Mouse (Mus musculus) midbrain, embryonic 11.5 days (tissue): Measurements from ENCODE around the gene Panx2. TPM values are rescaled to one million over a fixed set of nuclear protein-coding genes. Genes with fewer than 3 reads are reported as not detected.

Experiments used
- ATAC-seq: fragments of 200-750 bp; cut with Nextera tagmentation; 2 replicates; pipeline ENCODE4 v1.8.0; 2017; ENCODE audit warnings: moderate TSS enrichment, moderate library complexity; ENCODE audit not compliant: low FRiP score
- DNase-seq: peaks from one replicate; pipeline ENCODE4 v3.0.0; 2015; ENCODE audit warnings: low spot score; ENCODE audit errors: missing footprints
- H3K27ac ChIP-seq: fragments of 300-500 bp; sonication (generic); 2 replicates; pipeline ENCODE4 v1.5.1; 2014; ENCODE audit warnings: low read depth, low read length
- H3K27me3 ChIP-seq: fragments of 300-500 bp; sonication (generic); 2 replicates; pipeline ENCODE4 v1.6.1; 2014; ENCODE audit warnings: mild to moderate bottlenecking, low read length, moderate library complexity, mixed read lengths; ENCODE audit not compliant: control insufficient read depth, insufficient read depth
- H3K36me3 ChIP-seq: fragments of 300-500 bp; sonication (generic); 2 replicates; pipeline ENCODE4 v1.6.1; 2014; ENCODE audit warnings: mild to moderate bottlenecking, low read length, moderate library complexity, mixed read lengths; ENCODE audit not compliant: control insufficient read depth, insufficient read depth
- H3K4me1 ChIP-seq: fragments of 300-500 bp; sonication (generic); 2 replicates; pipeline ENCODE4 v1.6.1; 2014; ENCODE audit warnings: low read length; ENCODE audit not compliant: control insufficient read depth, insufficient read depth
- H3K4me2 ChIP-seq: fragments of 300-500 bp; sonication (generic); 2 replicates; pipeline ENCODE4 v1.6.1; 2014; ENCODE audit warnings: mild to moderate bottlenecking, moderate library complexity
- H3K4me3 ChIP-seq: fragments of 300-500 bp; sonication (generic); 2 replicates; pipeline ENCODE4 v1.5.1; 2014; ENCODE audit warnings: low read depth, low read length
- H3K9ac ChIP-seq: fragments of 300-500 bp; sonication (generic); 2 replicates; pipeline ENCODE4 v1.6.1; 2014; ENCODE audit warnings: low read length
- H3K9me3 ChIP-seq: fragments of 300-500 bp; sonication (generic); 2 replicates; pipeline ENCODE4 v1.6.1; 2016; ENCODE audit warnings: low read length; ENCODE audit not compliant: control insufficient read depth
- WGBS: fragments of 180-500 bp; shearing (Covaris S2); extraction: QIAGEN DNeasy Blood & Tissue Kit; methylation state at CpG from one replicate; pipeline ENCODE4 v1.1.7; 2014; 5-methylcytosine and 5-hydroxymethylcytosine counted together
- polyA plus RNA-seq: library from polyadenylated mRNA; unstranded; fragments of >200 nt; fragmentation: Nextera tagmentation; extraction: Ambion mirVana; gene quantifications from 2 replicates; pipeline ENCODE4 v1.2.1, GENCODE M21; 2014

Gene Panx2
- polyA plus RNA-seq, 1 experiment from 2014 or later: 0.89 TPM

DNA sequence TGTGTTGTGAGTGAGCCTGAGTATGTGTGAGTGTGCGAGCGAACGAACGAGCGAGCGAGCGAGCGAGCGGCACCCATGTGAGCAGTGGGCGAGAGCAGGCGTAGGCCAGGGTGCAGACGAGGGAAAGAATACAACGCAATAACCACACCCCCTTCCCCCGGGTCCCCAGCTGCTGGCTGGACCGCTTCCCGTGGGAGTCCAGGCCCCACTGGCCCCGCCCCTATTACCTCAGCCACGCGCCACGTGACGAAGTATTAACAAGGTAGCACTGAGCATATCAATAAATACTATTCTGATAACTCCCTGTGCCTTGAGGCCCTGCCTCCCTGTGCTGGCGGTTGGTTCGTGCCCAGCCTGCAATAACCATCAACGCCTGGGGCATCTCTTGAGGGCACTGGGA is 11.1 kb downstream of the Panx2 start:
- 75% methylated on average over 24 of the region's 24 CpGs for WGBS
- Histone ChIP-seq H3K36me3 (no peaks in the 10 kb centered on the region), H3K9me3 (no peaks in the 10 kb centered on the region), H3K9ac (no peak overlapping the region), H3K27ac (no peak overlapping the region), H3K4me2 (no peak overlapping the region), H3K27me3 (peaks cover 27% of the 10 kb centered on the region), H3K4me1 (peaks cover 11% of the 10 kb centered on the region), H3K4me3 (no peak overlapping the region)
- no peak for ATAC-seq
- no peak for DNase-seq

DNA sequence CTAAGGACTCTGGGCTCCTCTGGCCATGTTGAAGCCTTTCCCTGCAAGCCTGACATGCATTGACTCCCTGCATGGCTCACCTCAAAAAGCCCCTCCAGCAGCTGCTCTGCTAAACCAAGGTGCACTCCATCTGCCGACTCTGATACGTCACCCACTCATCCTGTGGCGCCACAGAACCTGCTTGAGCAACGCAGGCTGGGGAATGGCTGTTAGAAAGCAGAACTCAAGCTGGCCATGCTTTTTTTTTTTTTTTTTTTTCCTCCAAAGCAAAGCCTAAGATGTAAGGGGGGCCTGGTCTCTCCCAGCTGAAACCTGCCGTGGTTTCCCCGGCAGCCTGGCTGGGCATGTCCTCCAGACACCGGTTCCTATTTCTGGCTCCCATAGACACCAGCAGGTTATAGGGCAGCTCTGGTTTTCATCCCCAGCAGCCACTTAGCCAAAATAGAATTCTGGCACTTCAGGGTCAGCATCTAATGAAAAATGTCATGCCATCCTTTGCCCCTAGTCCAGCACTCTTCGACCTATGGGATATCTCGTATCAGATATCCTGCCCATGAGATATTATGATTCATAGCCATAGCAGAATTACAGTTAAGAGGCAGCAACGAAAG is 14.6 kb downstream of the Panx2 start:
- DNase-seq: no peak
- Histone ChIP-seq H3K9ac (no peak overlapping the region), H3K4me2 (no peak overlapping the region), H3K4me3 (no peak overlapping the region), H3K27ac (no peak overlapping the region), H3K4me1 (peaks cover 22% of the 10 kb centered on the region), H3K27me3 (peaks cover 2% of the 10 kb centered on the region), H3K36me3 (no peaks in the 10 kb centered on the region), H3K9me3 (no peaks in the 10 kb centered on the region)
- WGBS: 88% methylated on average over 10 of the region's 10 CpGs
- no peak for ATAC-seq

DNA sequence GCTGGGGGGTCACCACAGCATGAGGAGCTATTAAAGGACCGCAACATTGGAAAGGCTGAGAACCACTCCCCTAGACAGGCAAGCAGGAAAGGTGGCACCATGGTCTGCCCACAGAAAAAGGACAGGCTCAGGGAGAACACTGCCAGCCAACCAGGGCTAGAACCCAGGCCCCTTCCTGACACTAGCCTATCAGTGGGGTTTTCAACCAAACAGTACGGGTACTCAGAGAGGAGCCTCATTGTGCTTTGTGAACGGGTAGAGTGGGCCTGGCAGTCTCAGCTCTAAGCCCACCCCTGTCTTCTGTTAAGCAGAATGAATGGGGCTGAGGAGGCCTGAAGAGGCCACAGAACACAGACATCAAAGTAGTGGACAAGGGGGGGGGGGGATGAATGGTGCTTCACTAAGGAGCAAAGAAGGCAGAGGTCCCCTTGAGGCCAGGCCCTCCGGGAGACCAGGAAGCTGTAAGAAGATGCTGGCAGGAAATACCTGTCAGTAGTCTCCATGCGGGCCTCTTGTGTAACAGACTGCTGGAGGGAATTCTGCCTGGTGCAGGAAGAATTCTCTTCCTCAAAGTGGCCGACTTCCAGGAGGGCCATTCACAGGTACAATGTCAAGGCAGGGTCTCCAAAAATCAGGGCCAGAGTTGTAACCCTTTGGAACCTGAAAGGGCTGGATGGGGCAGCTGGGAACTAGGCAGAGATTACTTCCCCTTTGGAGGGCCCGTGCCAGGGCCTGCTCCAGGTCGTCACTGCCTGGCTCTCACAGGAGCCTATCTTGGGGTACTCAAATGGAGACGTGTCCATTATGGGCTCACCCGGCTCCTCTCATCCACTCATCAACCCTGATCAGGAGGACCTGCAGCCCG is 15.3 kb downstream of the Panx2 start, which contains the start of gene Trabd:
TSS of gene Trabd (plus strand) at position 512 of the 865 bp plus-strand sequence.
- DNase-seq (no peak), ATAC-seq (no peak)
- H3K27me3 ChIP-seq: no peaks in the 10 kb centered on the region
- peak within 1 kb of the TSS; percentile 73 for H3K27ac ChIP-seq
- peaks cover 22% of the 10 kb centered on the region for H3K4me1 ChIP-seq
- H3K4me2 ChIP-seq: peak within 1 kb of the TSS; percentile 80
- 30% methylated on average over 11 of the region's 11 CpGs for WGBS
- H3K4me3 ChIP-seq: peak within 1 kb of the TSS; percentile 87
- H3K9ac ChIP-seq: peak within 1 kb of the TSS; percentile 89
- no peaks in the 10 kb centered on the region for H3K36me3 ChIP-seq
- no peaks in the 10 kb centered on the region for H3K9me3 ChIP-seq

DNA sequence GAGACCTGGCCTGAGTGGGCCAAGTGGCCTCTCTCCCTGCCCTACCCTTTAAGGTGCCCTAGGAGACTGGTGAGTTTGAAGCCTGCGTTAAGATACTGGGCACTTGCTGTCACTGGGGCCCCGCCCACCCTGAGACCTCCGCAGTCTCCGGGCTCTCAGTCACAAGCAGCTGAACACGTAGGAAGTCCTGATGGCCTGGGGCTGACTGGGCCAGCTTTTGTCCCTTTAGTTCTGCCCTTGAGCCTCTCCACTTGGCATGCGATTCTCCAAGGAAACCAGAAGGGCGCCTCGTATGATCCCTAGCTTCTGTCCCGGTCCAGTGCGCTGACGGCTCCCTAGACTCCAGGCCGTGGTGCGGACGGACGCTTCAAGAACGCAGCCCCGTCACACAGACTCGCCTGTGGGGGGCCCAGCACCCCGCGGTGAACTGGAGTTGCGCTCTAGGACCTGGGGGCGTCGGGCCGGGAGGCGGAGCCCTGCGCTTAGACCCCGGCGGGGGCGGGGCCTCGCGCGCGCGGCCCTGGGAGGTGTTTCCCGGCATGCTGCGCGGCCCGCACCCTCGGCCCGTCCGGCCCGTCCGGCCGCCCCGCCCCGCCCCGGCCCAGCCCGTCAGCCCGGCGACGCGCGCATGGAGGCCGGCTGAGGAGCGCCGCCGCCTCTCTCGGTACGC is 16.1 kb downstream of the Panx2 start:
- DNase-seq (peak; percentile 99), ATAC-seq (peak; percentile 92)
- Histone ChIP-seq H3K9me3 (no peaks in the 10 kb centered on the region), H3K4me3 (peak overlapping the region; percentile 87), H3K27ac (peak overlapping the region; percentile 73), H3K4me2 (peak overlapping the region; percentile 80), H3K27me3 (no peaks in the 10 kb centered on the region), H3K9ac (peak overlapping the region; percentile 89), H3K36me3 (no peaks in the 10 kb centered on the region), H3K4me1 (peaks cover 22% of the 10 kb centered on the region)
- 0% methylated on average over 57 of the region's 59 CpGs for WGBS

DNA sequence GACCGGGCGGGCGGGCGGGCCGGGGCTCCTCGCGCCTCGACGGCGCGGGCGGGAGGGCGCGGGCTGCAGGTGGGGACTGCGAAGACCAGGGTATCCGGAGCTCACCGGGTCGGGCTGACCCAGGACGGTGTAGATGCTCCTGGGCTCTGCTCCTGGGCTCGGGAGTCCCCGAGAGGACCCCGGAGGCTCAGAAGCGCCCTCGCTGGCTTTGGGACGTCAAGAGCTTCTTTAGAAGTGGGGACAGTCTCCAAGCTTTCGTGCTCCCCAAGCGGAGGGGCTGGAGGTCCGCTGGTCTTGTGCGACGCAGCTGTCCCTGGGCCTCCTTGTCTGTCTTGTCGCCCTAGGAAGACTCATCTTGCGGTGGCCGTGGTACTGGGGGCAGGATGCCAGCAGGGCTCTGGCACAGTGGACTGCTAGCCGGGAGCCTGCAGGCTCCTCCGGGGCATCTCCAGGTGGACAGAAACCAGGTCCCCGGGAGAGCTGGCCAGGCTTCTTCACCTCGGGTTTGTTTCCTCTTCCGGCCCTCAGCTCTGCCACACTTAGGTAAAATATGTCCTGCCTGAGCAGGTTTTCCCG is 16.7 kb downstream of the Panx2 start:
- WGBS: under 1% methylated on average over 36 of the region's 39 CpGs
- Histone ChIP-seq H3K27ac (peak overlapping the region; percentile 65), H3K4me3 (peak overlapping the region; percentile 87), H3K9ac (peak overlapping the region; percentile 89), H3K9me3 (no peaks in the 10 kb centered on the region), H3K4me2 (peak overlapping the region; percentile 80), H3K36me3 (no peaks in the 10 kb centered on the region), H3K27me3 (no peaks in the 10 kb centered on the region), H3K4me1 (peaks cover 22% of the 10 kb centered on the region)
- DNase-seq: peak; percentile 94
- peak; percentile 41 for ATAC-seq

DNA sequence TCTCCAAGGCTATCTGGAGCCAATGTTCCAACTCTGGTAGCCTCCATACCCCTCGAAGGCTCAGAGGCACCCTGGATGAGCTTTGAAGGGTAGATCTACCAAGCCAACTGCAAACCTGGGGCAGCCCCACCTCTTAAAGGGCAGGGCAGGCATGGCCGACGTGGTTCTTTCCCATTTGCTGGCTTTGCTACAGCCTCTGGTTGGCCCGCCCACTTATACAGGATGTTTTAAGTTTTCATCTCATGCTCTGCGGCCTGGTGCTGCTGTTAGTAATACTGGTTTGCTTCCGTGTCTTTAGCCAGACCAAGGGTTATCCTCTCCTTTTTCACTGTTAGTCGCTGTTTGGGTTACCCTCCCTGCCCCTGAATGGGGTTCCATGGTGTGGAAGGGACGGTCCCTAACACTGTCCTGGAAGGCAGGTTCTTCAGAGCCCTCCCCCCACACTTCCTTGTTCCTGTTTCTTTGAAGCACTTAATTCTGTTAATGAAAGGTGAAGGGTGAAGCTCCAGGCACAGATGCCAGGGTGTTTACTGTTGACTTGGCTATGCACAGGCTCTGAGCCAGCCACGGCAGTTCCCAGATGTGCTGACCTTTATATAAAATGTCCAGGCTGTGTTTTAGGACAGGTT is 18.8 kb downstream of the Panx2 start:
- H3K9me3 ChIP-seq: no peaks in the 10 kb centered on the region
- DNase-seq (no peak), ATAC-seq (no peak)
- peaks cover 22% of the 10 kb centered on the region for H3K4me1 ChIP-seq
- no peak overlapping the region for H3K9ac ChIP-seq
- H3K27ac ChIP-seq: no peak overlapping the region
- WGBS: 70% methylated on average over 9 of the region's 9 CpGs
- no peak overlapping the region for H3K4me3 ChIP-seq
- H3K27me3 ChIP-seq: no peaks in the 10 kb centered on the region
- peaks cover 5% of the 10 kb centered on the region; the same call in 1 of the 2 replicates for H3K36me3 ChIP-seq
- H3K4me2 ChIP-seq: no peak overlapping the region

DNA sequence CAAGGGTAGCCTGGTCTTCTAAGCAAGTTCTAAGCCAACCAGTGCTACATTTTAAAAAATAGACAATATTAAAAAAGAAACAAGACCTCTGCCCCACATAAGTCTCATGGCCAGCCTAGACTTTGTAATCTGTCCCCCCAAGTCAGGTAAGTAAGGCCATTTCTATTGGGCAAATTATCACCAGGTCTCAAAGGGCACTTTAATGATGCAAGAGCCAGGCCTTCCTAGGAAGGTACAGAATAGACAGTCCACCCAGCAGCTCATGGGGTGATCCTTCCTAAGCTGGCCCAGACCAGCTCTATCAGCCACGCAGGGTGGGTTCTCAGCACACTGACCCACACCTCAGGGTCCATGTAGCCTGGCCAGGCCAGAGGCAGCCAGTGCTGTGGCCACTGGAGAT is 24.4 kb downstream of the Panx2 start:
- WGBS: 88% methylated on average over 1 of the region's 1 CpGs
- Histone ChIP-seq H3K4me1 (0 out of 2 replicates have a peak, but pooled peaks cover 2% of the 10 kb centered on the region), H3K27ac (no peak overlapping the region), H3K4me3 (no peak overlapping the region), H3K36me3 (peaks cover 16% of the 10 kb centered on the region; the same call in 1 of the 2 replicates), H3K27me3 (no peaks in the 10 kb centered on the region), H3K9me3 (no peaks in the 10 kb centered on the region), H3K4me2 (no peak overlapping the region), H3K9ac (no peak overlapping the region)
- ATAC-seq (no peak), DNase-seq (no peak)

DNA sequence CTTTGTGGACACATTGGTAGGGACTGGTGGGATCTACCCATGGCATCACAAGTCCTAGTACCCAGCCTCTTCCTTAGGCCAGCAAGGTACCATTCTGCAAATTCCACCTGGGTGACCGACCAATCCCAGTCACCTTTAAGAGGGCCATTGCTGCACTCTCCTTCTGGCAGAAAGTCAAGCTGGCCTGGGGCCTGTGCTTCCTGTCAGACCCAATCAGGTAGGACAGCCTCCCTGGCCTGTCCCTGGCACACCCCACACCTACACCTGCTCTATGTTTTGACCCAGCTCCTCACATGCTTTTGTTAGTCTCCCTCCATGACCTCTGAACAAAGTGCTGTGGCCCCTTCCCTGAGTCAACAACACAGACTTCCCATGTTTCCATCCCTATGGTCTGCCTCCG is 25.3 kb downstream of the Panx2 start:
- no peak for ATAC-seq
- H3K27me3 ChIP-seq: no peaks in the 10 kb centered on the region
- 95% methylated on average over 2 of the region's 2 CpGs for WGBS
- no peak overlapping the region for H3K9ac ChIP-seq
- no peak overlapping the region for H3K4me2 ChIP-seq
- H3K27ac ChIP-seq: no peak overlapping the region
- no peak for DNase-seq
- peaks cover 7% of the 10 kb centered on the region for H3K4me1 ChIP-seq
- H3K9me3 ChIP-seq: no peaks in the 10 kb centered on the region
- no peak overlapping the region for H3K4me3 ChIP-seq
- H3K36me3 ChIP-seq: peaks cover 16% of the 10 kb centered on the region; the same call in 1 of the 2 replicates
